Mouse (Mus musculus) liver, adult 2 months (tissue): ENCODE measurements around the gene Hist1h2af. TPM values are rescaled to one million over a fixed set of nuclear protein-coding genes. Genes with fewer than 3 reads are reported as not detected.

Source experiments
- DNase-seq: peaks from one replicate; pipeline ENCODE4 v3.0.0-alpha.2; 2011; ENCODE audit warnings: low read depth, low spot score; ENCODE audit errors: extremely low read depth
- H3K27ac ChIP-seq: fragments of 200-500 bp; replicated peaks from 2 replicates; pipeline ENCODE4 v1.5.1; 2012; ENCODE audit warnings: low read depth, mild to moderate bottlenecking, control low read depth, inconsistent platforms, low read length; ENCODE audit not compliant: insufficient read depth
- H3K27me3 ChIP-seq: fragments of 200-500 bp; 2 replicates; pipeline ENCODE4 v1.6.1; 2012; ENCODE audit warnings: mild to moderate bottlenecking, moderate library complexity, low read length, inconsistent platforms; ENCODE audit not compliant: control insufficient read depth, insufficient read depth
- H3K36me3 ChIP-seq: fragments of 200-500 bp; 2 replicates; pipeline ENCODE4 v1.6.1; 2012; ENCODE audit warnings: low read length, inconsistent platforms; ENCODE audit not compliant: control insufficient read depth, insufficient read depth
- H3K4me1 ChIP-seq: fragments of 200-500 bp; 2 replicates; pipeline ENCODE4 v1.6.1; 2011; ENCODE audit warnings: low read length; ENCODE audit not compliant: control insufficient read depth, insufficient read depth
- H3K4me3 ChIP-seq: fragments of 200-500 bp; 2 replicates; pipeline ENCODE4 v1.5.1; 2011; ENCODE audit warnings: low read depth, mild to moderate bottlenecking, control low read depth, low read length, moderate library complexity; ENCODE audit not compliant: insufficient read depth
- H3K79me2 ChIP-seq: fragments of 200-500 bp; 2 replicates; pipeline ENCODE4 v1.6.1; 2012; ENCODE audit warnings: inconsistent platforms, mild to moderate bottlenecking, low read length, moderate library complexity; ENCODE audit not compliant: control insufficient read depth, insufficient read depth
- H3K9ac ChIP-seq: fragments of 200-500 bp; 2 replicates; pipeline ENCODE4 v1.6.1; 2012; ENCODE audit warnings: low read depth, mild to moderate bottlenecking, control low read depth, inconsistent platforms, low read length
- CTCF ChIP-seq: fragments of 200-500 bp; IDR thresholded peaks from 2 replicates; pipeline ENCODE4 v1.5.1; 2011; ENCODE audit warnings: low read depth, low read length, control low read depth
- POLR2A ChIP-seq: fragments of 200-500 bp; IDR thresholded peaks from 2 replicates; pipeline ENCODE4 v1.6.1; 2011; ENCODE audit warnings: low read length, control low read depth; ENCODE audit not compliant: insufficient read depth; ENCODE audit errors: extremely low read depth
- WGBS: fragments of 180-500 bp; shearing (Covaris S2); methylation state at CpG from one replicate; pipeline ENCODE4 v1.1.7; 2018; 5-methylcytosine and 5-hydroxymethylcytosine counted together
- polyA plus RNA-seq: library from polyadenylated mRNA; depleted of rRNA; stranded (reverse); fragments of >200 nt; gene quantifications from 2 replicates; pipeline ENCODE4 v1.2.3, GENCODE M21; 2012
- total RNA-seq: library from RNA; depleted of rRNA; stranded (reverse); fragments of >200 nt; gene quantifications from 2 replicates; pipeline ENCODE4 v1.2.3, GENCODE M21; 2014

Gene Hist1h2af
- total and polyA plus RNA-seq, 2 experiments = 2.9 to 9.2 TPM

- Histone ChIP-seq H3K9ac (no peak overlapping the region), H3K4me1 (no peaks in the 10 kb centered on the region; the same call in 1 of the 2 replicates), H3K27me3 (no peaks in the 10 kb centered on the region), H3K27ac (no peak overlapping the region), H3K36me3 (no peaks in the 10 kb centered on the region), H3K4me3 (no peak overlapping the region), H3K79me2 (no peaks in the 10 kb centered on the region)
- WGBS = 94% methylated on average over 6 of the region's 6 CpGs
- DNase-seq = no peak
- no peak for TF ChIP-seq CTCF
- TF ChIP-seq POLR2A = no peak
These were observed 38.2 kb upstream of the Hist1h2af start for GRCm38 (mm10) chr13:23495526-23495925.

- H3K4me3 ChIP-seq = no peak overlapping the region
- no peak overlapping the region for H3K9ac ChIP-seq
- no peaks in the 10 kb centered on the region for H3K27me3 ChIP-seq
- no peaks in the 10 kb centered on the region; the same call in 1 of the 2 replicates for H3K4me1 ChIP-seq
- DNase-seq = peak; percentile 49
- 29% methylated on average over 19 of the region's 19 CpGs for WGBS
- TF ChIP-seq CTCF (no peak), POLR2A (no peak)
- H3K79me2 ChIP-seq = no peaks in the 10 kb centered on the region
- H3K27ac ChIP-seq = no peak overlapping the region
- no peaks in the 10 kb centered on the region for H3K36me3 ChIP-seq
These were observed 35.9 kb upstream of the Hist1h2af start for GRCm38 (mm10) chr13:23497656-23498321.

- H3K4me1 ChIP-seq = no peaks in the 10 kb centered on the region; the same call in 1 of the 2 replicates
- no peak overlapping the region for H3K27ac ChIP-seq
- no peaks in the 10 kb centered on the region for H3K27me3 ChIP-seq
- H3K36me3 ChIP-seq = no peaks in the 10 kb centered on the region
- H3K79me2 ChIP-seq = no peaks in the 10 kb centered on the region
- H3K4me3 ChIP-seq = no peak overlapping the region
- TF ChIP-seq POLR2A = no peak
- no peak for TF ChIP-seq CTCF
- no peak for DNase-seq
- no peak overlapping the region for H3K9ac ChIP-seq
- 23% methylated on average over 10 of the region's 10 CpGs for WGBS
These were observed 35.1 kb upstream of the Hist1h2af start for GRCm38 (mm10) chr13:23498653-23499052.

- DNase-seq = no peak
- WGBS = 44% methylated on average over 7 of the region's 7 CpGs
- Histone ChIP-seq H3K4me3 (no peak overlapping the region), H3K9ac (no peak overlapping the region), H3K27me3 (no peaks in the 10 kb centered on the region), H3K27ac (no peak overlapping the region), H3K36me3 (no peaks in the 10 kb centered on the region), H3K79me2 (no peaks in the 10 kb centered on the region), H3K4me1 (no peaks in the 10 kb centered on the region; the same call in 1 of the 2 replicates)
- no peak for TF ChIP-seq CTCF
- no peak for TF ChIP-seq POLR2A
These were observed 33.8 kb upstream of the Hist1h2af start for GRCm38 (mm10) chr13:23499943-23500342.

GRCm38 (mm10) chr13:23500424-23501200, 33.1 kb upstream of the Hist1h2af start:
- 12% methylated on average over 17 of the region's 17 CpGs for WGBS
- peak; percentile 42 for DNase-seq
- Histone ChIP-seq H3K4me1 (no peaks in the 10 kb centered on the region; the same call in 1 of the 2 replicates), H3K9ac (no peak overlapping the region), H3K79me2 (no peaks in the 10 kb centered on the region), H3K27ac (no peak overlapping the region), H3K27me3 (no peaks in the 10 kb centered on the region), H3K36me3 (no peaks in the 10 kb centered on the region), H3K4me3 (no peak overlapping the region)
- no peak for TF ChIP-seq CTCF

- H3K9ac ChIP-seq = no peak overlapping the region
- no peaks in the 10 kb centered on the region for H3K36me3 ChIP-seq
- no peak overlapping the region for H3K27ac ChIP-seq
- 45% methylated on average over 5 of the region's 5 CpGs for WGBS
- H3K4me1 ChIP-seq = no peaks in the 10 kb centered on the region; the same call in 1 of the 2 replicates
- H3K4me3 ChIP-seq = no peak overlapping the region
- no peaks in the 10 kb centered on the region for H3K27me3 ChIP-seq
- no peaks in the 10 kb centered on the region for H3K79me2 ChIP-seq
- TF ChIP-seq CTCF = no peak
- no peak for TF ChIP-seq POLR2A
- DNase-seq = no peak
These were observed 32.2 kb upstream of the Hist1h2af start for GRCm38 (mm10) chr13:23501511-23501910.
